Mouse (Mus musculus): Measurements from ENCODE around the gene Ank3. TPM values are rescaled to one million over a fixed set of nuclear protein-coding genes. Genes with fewer than 3 reads are reported as not detected.

The Ank3 gene
- polyA plus RNA-seq, 1 experiment from 2014 or later, result 30.3 TPM

DNA sequence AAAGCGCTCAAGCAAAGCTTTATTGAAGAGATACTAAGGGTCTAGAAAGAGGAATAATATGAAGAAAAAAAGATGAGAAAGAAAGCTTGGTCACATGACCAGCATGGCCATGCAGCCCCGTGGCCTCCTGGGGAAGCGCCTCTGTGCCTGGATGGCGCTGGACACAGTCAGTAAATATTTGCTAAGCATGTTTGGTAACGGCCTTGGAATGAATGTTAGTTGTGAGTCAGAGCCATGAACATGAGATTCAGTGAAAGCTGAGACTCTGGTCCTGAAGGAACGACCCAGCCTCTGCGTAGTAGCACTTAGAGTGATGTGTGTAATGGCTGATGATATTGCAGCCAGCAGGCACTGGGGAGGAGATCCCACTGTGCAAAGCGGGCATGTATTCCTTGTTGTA lies 531.9 kb downstream of the Ank3 start:
- Histone ChIP-seq H3K4me1 (peaks cover 28% of the 10 kb centered on the region), H3K36me3 (peaks cover 12% of the 10 kb centered on the region; the same call in 1 of the 2 replicates), H3K27ac (no peak overlapping the region), H3K4me3 (no peak overlapping the region), H3K9ac (no peak overlapping the region), H3K27me3 (no peaks in the 10 kb centered on the region), H3K4me2 (no peak overlapping the region), H3K9me3 (no peaks in the 10 kb centered on the region)
- WGBS, result 89% methylated on average over 8 of the region's 8 CpGs
- ATAC-seq (ENCODE audit: insufficient number of reproducible peaks, insufficient read depth, low FRiP score, low TSS enrichment, low read depth), result no peak

DNA sequence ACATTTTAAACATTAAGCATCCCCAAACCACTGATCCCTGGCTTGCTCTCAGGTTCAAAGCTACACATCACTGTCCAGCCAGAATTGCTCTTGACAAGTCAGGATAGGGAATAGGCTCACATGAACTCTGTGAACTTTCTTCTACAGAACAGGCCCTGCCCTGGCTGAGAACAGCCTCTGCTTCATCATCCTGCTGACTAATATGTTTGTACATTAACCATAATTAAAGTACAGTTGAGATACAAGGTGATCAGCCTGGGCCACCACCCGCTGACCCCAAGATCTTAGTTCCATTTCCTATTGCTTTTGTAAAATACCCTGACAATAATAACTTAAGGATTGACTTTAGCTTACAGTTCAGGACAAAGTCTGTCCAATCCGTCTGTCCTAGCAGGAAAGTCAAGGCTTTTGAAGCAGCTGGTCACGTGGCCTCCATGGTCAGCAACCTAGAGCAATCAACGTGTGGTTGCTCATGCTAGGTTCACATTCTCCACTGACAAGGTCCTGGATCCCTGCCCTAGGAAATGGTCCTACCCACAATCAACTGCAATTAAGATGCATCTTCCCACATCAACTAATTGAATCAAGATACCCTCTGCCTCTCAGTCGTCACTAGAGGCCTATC lies 538.0 kb downstream of the Ank3 start:
- no peak overlapping the region for H3K9ac ChIP-seq
- 83% methylated on average over 5 of the region's 5 CpGs for WGBS
- peaks cover 29% of the 10 kb centered on the region for H3K36me3 ChIP-seq
- no peak overlapping the region for H3K4me2 ChIP-seq
- H3K4me1 ChIP-seq, result no peaks in the 10 kb centered on the region
- H3K27ac ChIP-seq, result no peak overlapping the region
- H3K9me3 ChIP-seq, result 0 out of 2 replicates have a peak, but pooled peaks cover 6% of the 10 kb centered on the region
- no peak for ATAC-seq (ENCODE audit: insufficient number of reproducible peaks, insufficient read depth, low FRiP score, low TSS enrichment, low read depth)
- no peak overlapping the region for H3K4me3 ChIP-seq
- H3K27me3 ChIP-seq, result no peaks in the 10 kb centered on the region

DNA sequence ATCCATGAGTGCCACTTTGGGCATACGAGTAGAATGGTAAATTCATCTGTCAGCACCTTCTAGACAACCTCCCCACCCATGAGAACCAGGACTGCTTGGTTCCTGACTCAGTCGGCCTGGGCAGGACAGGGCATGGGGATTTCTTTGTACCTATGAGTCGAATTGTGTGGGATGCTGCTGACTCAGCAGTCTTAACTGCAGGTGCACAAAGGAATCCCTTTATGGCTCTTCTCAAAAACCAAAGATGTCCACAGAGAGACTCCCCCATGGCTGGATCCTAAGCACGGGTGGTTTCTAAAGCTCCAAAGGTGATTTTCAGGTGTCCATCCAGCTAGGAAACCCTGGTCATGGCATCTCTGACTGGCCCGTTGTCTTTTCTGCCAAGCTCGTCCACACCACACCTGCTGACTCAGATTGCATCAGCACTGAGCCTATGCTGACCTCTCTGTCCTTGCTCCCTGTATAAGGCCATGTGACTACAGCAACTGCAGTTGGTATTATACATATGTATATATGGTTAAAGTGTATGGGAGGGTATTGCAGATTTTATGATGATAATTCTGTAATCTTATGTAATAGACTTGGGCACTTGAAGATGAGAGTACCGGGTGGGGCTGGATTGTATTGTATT lies 538.8 kb downstream of the Ank3 start:
- Histone ChIP-seq H3K27ac (no peak overlapping the region), H3K9me3 (0 out of 2 replicates have a peak, but pooled peaks cover 6% of the 10 kb centered on the region), H3K4me3 (no peak overlapping the region), H3K9ac (no peak overlapping the region), H3K27me3 (no peaks in the 10 kb centered on the region), H3K4me2 (no peak overlapping the region), H3K4me1 (no peaks in the 10 kb centered on the region), H3K36me3 (peaks cover 29% of the 10 kb centered on the region)
- no peak for ATAC-seq (ENCODE audit: insufficient number of reproducible peaks, insufficient read depth, low FRiP score, low TSS enrichment, low read depth)
- WGBS, result 90% methylated on average over 7 of the region's 7 CpGs

DNA sequence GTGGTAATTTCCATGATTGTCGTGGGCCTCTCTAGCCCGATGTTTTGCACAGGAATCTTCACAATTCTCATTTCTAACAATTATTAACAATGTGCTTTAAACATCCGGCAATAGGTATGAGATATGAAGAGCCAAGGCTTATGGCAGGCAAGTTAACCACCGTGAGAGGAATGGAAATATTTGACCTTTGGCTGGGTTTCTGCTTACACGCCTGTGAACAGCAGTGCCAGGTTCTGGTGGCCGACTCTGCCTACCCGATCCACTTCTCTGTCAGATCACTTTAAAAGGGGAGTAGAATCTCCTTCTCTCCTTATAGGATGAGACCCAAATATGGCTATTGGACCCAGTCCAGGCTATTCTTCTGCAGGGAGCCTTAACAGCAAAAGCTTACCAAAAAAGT lies 540.6 kb downstream of the Ank3 start:
- H3K4me3 ChIP-seq, result no peak overlapping the region
- no peak overlapping the region for H3K27ac ChIP-seq
- H3K27me3 ChIP-seq, result no peaks in the 10 kb centered on the region
- no peak overlapping the region for H3K9ac ChIP-seq
- 88% methylated on average over 7 of the region's 7 CpGs for WGBS
- peaks cover 23% of the 10 kb centered on the region for H3K36me3 ChIP-seq
- ATAC-seq (ENCODE audit: insufficient number of reproducible peaks, insufficient read depth, low FRiP score, low TSS enrichment, low read depth), result no peak
- no peaks in the 10 kb centered on the region for H3K4me1 ChIP-seq
- H3K4me2 ChIP-seq, result no peak overlapping the region
- 0 out of 2 replicates have a peak, but pooled peaks cover 6% of the 10 kb centered on the region for H3K9me3 ChIP-seq

DNA sequence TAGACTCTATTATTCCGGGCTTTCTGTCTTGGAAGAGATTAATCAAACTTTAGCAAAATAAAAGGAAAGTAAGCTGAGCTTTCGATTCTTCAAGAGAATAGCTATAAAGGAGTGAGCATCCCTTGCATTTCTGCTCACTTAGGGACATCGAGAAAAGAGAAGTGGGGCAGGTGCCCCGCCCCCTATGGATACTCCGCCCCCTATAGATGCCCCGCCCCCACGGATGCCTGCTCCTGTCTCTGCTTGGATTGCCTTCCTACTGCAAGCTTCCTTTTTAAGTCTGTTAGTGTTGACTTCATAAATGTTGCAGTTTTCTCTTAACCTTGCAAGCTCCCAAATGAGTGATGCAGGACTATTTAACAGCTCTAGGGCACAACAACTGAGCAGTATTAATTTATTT lies 541.4 kb downstream of the Ank3 start:
- Histone ChIP-seq H3K9ac (no peak overlapping the region), H3K4me3 (no peak overlapping the region), H3K9me3 (0 out of 2 replicates have a peak, but pooled peaks cover 6% of the 10 kb centered on the region), H3K36me3 (peaks cover 20% of the 10 kb centered on the region; the same call in 1 of the 2 replicates), H3K4me2 (no peak overlapping the region), H3K27ac (no peak overlapping the region), H3K4me1 (no peaks in the 10 kb centered on the region), H3K27me3 (no peaks in the 10 kb centered on the region)
- ATAC-seq (ENCODE audit: insufficient number of reproducible peaks, insufficient read depth, low FRiP score, low TSS enrichment, low read depth), result no peak
- WGBS, result 72% methylated on average over 7 of the region's 7 CpGs

DNA sequence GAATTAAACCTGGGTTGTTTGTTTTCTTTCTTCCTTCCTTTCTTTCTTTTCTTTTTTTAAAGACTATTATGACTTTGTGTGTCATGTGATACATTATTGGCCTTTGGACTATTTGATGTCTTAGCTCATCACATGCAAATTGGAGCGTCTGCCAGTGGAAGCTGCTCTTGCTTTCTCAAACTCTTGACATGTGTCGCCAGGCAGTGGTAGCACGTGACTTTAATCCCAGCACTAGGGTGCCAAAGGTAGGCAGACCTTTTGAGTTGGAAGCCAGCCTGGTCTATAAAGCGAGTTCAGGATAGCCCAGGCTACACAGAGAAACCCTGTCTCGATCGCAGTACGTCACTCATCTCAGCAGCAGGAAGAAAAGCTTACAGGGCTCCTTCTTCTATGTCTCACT lies 542.4 kb downstream of the Ank3 start:
- Histone ChIP-seq H3K9ac (no peak overlapping the region), H3K4me3 (no peak overlapping the region), H3K27me3 (no peaks in the 10 kb centered on the region), H3K27ac (no peak overlapping the region), H3K4me2 (no peak overlapping the region), H3K4me1 (no peaks in the 10 kb centered on the region), H3K36me3 (peaks cover 16% of the 10 kb centered on the region; the same call in 1 of the 2 replicates), H3K9me3 (0 out of 2 replicates have a peak, but pooled peaks cover 6% of the 10 kb centered on the region)
- WGBS, result 93% methylated on average over 7 of the region's 7 CpGs
- no peak for ATAC-seq (ENCODE audit: insufficient number of reproducible peaks, insufficient read depth, low FRiP score, low TSS enrichment, low read depth)

DNA sequence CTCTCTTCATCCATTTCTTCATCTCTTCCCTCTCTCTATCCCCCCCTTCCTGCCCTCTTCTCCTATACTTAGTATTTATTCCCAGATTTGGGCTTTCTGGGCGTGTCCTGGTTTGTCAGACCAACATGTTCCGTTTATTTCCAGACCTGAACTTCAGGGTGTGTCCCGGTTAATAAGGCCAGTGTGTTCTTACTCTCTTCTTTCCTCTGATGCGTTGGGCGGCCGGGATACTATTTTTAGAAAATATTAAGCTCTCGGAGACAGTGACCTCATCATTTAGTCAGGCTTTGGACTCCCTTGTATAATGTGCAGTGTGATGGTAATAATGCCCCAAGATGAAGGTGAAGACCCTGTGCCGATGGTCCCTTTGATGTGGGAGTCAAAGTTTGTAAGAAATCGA lies 546.3 kb downstream of the Ank3 start:
- Histone ChIP-seq H3K4me2 (no peak overlapping the region), H3K4me3 (no peak overlapping the region), H3K9me3 (0 out of 2 replicates have a peak, but pooled peaks cover 3% of the 10 kb centered on the region), H3K27me3 (no peaks in the 10 kb centered on the region), H3K36me3 (peaks cover 2% of the 10 kb centered on the region; the same call in 1 of the 2 replicates), H3K9ac (no peak overlapping the region), H3K27ac (no peak overlapping the region), H3K4me1 (no peaks in the 10 kb centered on the region)
- 70% methylated on average over 9 of the region's 9 CpGs for WGBS
- ATAC-seq (ENCODE audit: insufficient number of reproducible peaks, insufficient read depth, low FRiP score, low TSS enrichment, low read depth), result no peak

DNA sequence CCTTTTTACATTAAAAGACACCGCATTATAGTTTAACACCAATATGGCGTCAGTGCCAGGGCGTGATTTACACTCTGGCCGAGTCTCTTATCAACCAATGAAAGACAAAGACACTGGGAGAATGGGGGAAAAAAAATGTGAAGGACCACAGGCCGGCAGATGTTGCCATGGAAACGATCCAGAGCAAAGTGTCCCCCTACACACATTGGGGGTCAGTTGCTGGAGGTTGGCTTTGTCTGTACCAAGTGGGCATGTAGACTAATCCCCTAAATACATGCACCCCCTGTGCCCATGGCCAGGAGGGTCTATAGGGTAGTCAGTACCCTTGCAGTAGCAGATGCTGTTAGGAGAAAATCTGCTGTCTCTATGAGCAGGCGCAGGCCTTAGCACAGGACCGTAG lies 547.3 kb downstream of the Ank3 start:
- ATAC-seq (ENCODE audit: insufficient number of reproducible peaks, insufficient read depth, low FRiP score, low TSS enrichment, low read depth), result no peak
- WGBS, result 87% methylated on average over 8 of the region's 8 CpGs

DNA sequence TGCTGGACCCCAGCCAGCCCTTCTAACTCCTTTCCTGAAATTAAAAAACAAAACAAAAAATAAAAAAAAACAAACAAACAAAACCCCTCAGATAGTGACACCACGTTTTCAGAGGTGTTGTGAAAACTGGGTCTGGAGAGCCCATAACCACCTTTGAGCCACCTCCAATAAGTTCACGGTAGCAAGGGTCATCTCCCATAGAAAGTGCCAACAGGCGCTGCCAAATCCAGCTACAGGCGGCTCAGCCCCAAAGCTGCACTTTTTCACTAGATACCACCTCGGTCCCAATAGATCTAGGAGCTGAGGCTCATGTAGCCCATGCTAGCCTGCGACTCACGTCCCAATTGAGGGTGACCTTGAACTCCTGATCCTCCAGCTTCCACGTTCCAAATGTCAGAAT lies 547.7 kb downstream of the Ank3 start:
- Histone ChIP-seq H3K36me3 (no peaks in the 10 kb centered on the region), H3K27me3 (no peaks in the 10 kb centered on the region), H3K9me3 (no peaks in the 10 kb centered on the region), H3K4me2 (no peak overlapping the region), H3K4me3 (no peak overlapping the region), H3K9ac (no peak overlapping the region), H3K4me1 (no peaks in the 10 kb centered on the region), H3K27ac (no peak overlapping the region)
- WGBS, result 89% methylated on average over 8 of the region's 8 CpGs
- no peak for ATAC-seq (ENCODE audit: insufficient number of reproducible peaks, insufficient read depth, low FRiP score, low TSS enrichment, low read depth)

More for the DNA sequence above, 547.3 kb downstream of the Ank3 start:
- no peak overlapping the region for H3K9ac ChIP-seq
- H3K4me3 ChIP-seq, result no peak overlapping the region
- no peak overlapping the region for H3K4me2 ChIP-seq
- H3K27me3 ChIP-seq, result no peaks in the 10 kb centered on the region
- no peaks in the 10 kb centered on the region for H3K4me1 ChIP-seq
- no peaks in the 10 kb centered on the region for H3K36me3 ChIP-seq
- no peaks in the 10 kb centered on the region for H3K9me3 ChIP-seq
- no peak overlapping the region for H3K27ac ChIP-seq

DNA sequence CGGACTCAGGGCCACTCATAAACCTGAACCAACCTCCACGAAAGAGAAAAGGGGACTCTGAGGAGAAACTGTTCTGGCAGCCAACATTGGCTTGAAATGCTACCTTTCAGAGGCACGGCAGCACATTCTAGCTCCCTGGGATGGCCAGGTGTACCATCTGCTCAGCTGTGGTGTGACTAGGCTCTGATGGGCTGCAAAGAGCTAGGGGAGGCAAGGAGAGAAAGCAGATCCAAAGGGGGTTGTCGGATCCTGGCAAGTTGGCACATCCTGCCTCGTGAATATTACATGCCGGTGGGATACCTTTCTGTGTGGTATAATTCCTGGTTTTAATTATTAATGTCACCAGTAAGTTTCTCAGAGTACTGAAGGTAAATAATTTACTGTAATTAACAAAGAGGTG lies 548.5 kb downstream of the Ank3 start:
- H3K27ac ChIP-seq, result no peak overlapping the region
- ATAC-seq (ENCODE audit: insufficient number of reproducible peaks, insufficient read depth, low FRiP score, low TSS enrichment, low read depth), result no peak
- no peak overlapping the region for H3K4me3 ChIP-seq
- H3K27me3 ChIP-seq, result no peaks in the 10 kb centered on the region
- no peaks in the 10 kb centered on the region for H3K36me3 ChIP-seq
- no peak overlapping the region for H3K9ac ChIP-seq
- no peaks in the 10 kb centered on the region for H3K9me3 ChIP-seq
- H3K4me1 ChIP-seq, result no peaks in the 10 kb centered on the region
- WGBS, result 81% methylated on average over 6 of the region's 6 CpGs
- H3K4me2 ChIP-seq, result no peak overlapping the region

DNA sequence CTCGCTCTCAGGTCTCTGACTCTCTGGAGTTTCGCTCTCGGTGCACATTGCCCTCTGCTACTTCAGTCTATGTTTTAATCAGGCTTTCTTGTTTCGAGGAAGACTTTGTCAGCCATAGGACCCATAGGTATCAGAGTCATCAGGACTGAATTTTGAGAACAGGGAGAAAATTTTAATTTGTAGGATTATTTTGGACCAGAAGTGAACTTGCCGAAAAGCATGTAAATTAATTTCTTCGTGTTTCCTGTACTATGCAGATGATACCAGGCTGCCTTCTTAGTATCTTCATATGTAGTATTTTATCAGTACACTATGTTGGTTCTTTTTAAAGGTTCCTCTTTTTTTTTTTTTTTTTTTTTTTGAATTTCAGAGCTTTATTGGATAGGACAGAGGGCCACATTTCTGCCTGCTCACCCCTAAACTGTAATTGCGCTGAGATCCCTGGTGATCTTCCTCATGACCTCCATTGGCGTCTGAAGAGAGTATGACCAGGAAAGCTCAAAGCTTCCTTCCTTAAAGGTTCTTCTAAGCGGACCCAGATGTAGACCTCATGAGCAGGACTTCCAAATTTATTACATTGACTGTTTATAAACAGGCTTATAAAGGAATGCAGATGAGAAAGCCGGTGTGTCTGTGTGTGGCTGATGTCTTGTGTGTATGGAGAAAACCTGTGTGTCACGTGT lies 551.8 kb downstream of the Ank3 start:
- Histone ChIP-seq H3K9ac (no peak overlapping the region), H3K4me3 (no peak overlapping the region)
- 88% methylated on average over 11 of the region's 11 CpGs for WGBS

DNA sequence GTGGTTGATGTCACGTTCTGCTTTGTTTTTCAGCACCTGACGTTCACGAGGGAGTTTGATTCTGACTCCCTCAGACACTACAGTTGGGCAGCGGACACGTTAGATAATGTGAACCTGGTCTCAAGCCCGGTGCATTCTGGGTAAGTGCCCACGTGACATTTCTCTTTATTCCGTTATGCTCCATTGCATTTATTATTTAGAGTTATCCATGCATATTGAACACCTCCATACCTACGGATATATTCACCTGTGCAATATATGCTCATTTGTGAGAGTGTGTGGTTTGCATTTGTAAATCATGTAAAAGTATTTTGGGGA lies 552.3 kb downstream of the Ank3 start:
- no peaks in the 10 kb centered on the region for H3K9me3 ChIP-seq
- no peak for ATAC-seq (ENCODE audit: insufficient number of reproducible peaks, insufficient read depth, low FRiP score, low TSS enrichment, low read depth)
- H3K9ac ChIP-seq, result no peak overlapping the region
- peaks cover 1% of the 10 kb centered on the region for H3K36me3 ChIP-seq
- no peak overlapping the region for H3K4me2 ChIP-seq
- H3K27ac ChIP-seq, result no peak overlapping the region
- 86% methylated on average over 9 of the region's 9 CpGs for WGBS
- no peak overlapping the region for H3K4me3 ChIP-seq
- no peaks in the 10 kb centered on the region for H3K27me3 ChIP-seq
- H3K4me1 ChIP-seq, result no peaks in the 10 kb centered on the region

More for the DNA sequence above, 551.8 kb downstream of the Ank3 start:
- Histone ChIP-seq H3K27me3 (no peaks in the 10 kb centered on the region), H3K4me2 (no peak overlapping the region), H3K27ac (no peak overlapping the region), H3K9me3 (no peaks in the 10 kb centered on the region), H3K36me3 (no peaks in the 10 kb centered on the region), H3K4me1 (no peaks in the 10 kb centered on the region)
- no peak for ATAC-seq (ENCODE audit: insufficient number of reproducible peaks, insufficient read depth, low FRiP score, low TSS enrichment, low read depth)
